Mouse (Mus musculus) G1E (cell line): Measurements from ENCODE around the gene C1qtnf7.

Experiments
- CTCF ChIP-seq: IDR thresholded peaks from 2 replicates; pipeline ENCODE4 v1.5.1; 2012; ENCODE audit warnings: low read depth, low read length, inconsistent platforms, mixed read lengths
- GATA1 ChIP-seq: IDR thresholded peaks from 2 replicates; pipeline ENCODE4 v1.6.1; 2012; ENCODE audit warnings: borderline replicate concordance, low read length, inconsistent platforms, mixed read lengths
- POLR2AphosphoS5 ChIP-seq: IDR thresholded peaks from 2 replicates; pipeline ENCODE4 v1.6.1; 2012; ENCODE audit warnings: low read depth, low read length, inconsistent platforms; ENCODE audit not compliant: insufficient replicate concordance

GRCm38 (mm10) chr5:43517313-43517712 lies 2.0 kb downstream of the C1qtnf7 start:
- TF ChIP-seq POLR2AphosphoS5 (no peak), CTCF (no peak), GATA1 (no peak)
